Mouse (Mus musculus) midbrain, embryonic 10.5 days (tissue): ENCODE results near the gene Tspan6. TPM values are rescaled to one million over a fixed set of nuclear protein-coding genes. Genes with fewer than 3 reads are reported as not detected.

Experiments
- DNase-seq: peaks from one replicate; pipeline ENCODE4 v3.0.0-alpha.2; 2017; ENCODE audit warnings: low spot score
- H3K27ac ChIP-seq: fragments of 300-500 bp; sonication (generic); replicated peaks from 2 replicates; pipeline ENCODE4 v1.5.1; 2016; ENCODE audit warnings: mild to moderate bottlenecking
- H3K27me3 ChIP-seq: fragments of 300-500 bp; sonication (generic); 2 replicates; pipeline ENCODE4 v1.6.1; 2016; ENCODE audit warnings: low read depth, mild to moderate bottlenecking; ENCODE audit not compliant: poor library complexity, severe bottlenecking
- H3K36me3 ChIP-seq: fragments of 300-500 bp; sonication (generic); 2 replicates; pipeline ENCODE4 v1.6.1; 2016; ENCODE audit warnings: mild to moderate bottlenecking, moderate library complexity
- H3K4me1 ChIP-seq: fragments of 300-500 bp; sonication (generic); 2 replicates; pipeline ENCODE4 v1.6.1; 2016
- H3K4me3 ChIP-seq: fragments of 300-500 bp; sonication (generic); 2 replicates; pipeline ENCODE4 v1.5.1; 2016; ENCODE audit warnings: mild to moderate bottlenecking, moderate library complexity
- H3K9me3 ChIP-seq: fragments of 300-500 bp; sonication (generic); replicated peaks from 2 replicates; pipeline ENCODE4 v1.6.1; 2016; ENCODE audit warnings: mild to moderate bottlenecking
- WGBS: fragments of 180-500 bp; shearing (Covaris S2); methylation state at CpG from one replicate; pipeline ENCODE4 v1.1.7; 2016; 5-methylcytosine and 5-hydroxymethylcytosine counted together
- polyA plus RNA-seq: library from polyadenylated mRNA; unstranded; fragments of >200 nt; fragmentation: Nextera tagmentation; extraction: Ambion mirVana; gene quantifications from 2 replicates; pipeline ENCODE4 v1.2.1, GENCODE M21; 2016

Gene Tspan6
- polyA plus RNA-seq, 1 experiment from 2014 or later = 240 TPM

DNA sequence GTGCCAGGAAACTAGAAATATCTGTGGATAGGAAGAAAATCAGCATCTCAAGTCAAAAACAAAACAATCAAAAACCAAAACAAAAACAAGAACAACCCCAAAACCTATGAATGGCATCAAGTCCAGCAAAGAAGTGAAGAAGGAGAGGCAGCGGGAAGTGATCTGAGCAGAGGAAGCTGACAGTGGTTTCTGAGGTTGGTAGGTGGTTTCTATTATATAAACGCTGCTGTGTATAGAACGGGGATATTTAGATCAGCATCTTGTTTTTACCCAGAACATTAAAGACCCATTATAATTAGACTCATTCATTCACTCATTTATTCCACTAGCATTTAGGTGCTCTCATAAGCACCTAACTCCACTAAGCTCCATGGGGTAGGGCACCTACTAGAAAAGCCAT lies 10.9 kb downstream of the Tspan6 start:
- 96% methylated on average over 3 of the region's 3 CpGs for WGBS
- no peak overlapping the region for H3K4me3 ChIP-seq
- no peaks in the 10 kb centered on the region for H3K9me3 ChIP-seq
- peaks cover 25% of the 10 kb centered on the region for H3K36me3 ChIP-seq
- no peak overlapping the region for H3K27ac ChIP-seq
- H3K27me3 ChIP-seq = peaks cover 5% of the 10 kb centered on the region; the same call in 1 of the 2 replicates
- DNase-seq = no peak
- no peaks in the 10 kb centered on the region for H3K4me1 ChIP-seq

DNA sequence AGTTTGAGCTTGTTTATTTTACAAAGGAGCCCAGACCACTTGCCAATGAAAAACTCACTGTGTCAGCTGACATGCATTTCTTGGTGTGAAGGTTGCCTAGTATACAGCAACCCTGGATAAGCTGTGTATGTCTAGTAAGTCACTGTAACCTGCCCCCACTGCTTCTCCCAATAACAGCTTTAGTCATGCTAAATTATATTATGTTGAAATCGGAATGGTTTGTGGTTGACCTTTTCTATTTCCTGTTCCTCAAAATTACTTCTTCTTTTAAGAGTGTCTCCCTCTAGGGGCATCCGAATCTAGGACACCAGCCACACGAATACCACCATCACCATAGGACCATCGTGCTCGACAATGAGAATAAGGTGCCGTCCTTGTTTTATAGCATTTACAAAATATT lies 28.5 kb downstream of the Tspan6 start:
- no peak for DNase-seq
- WGBS = 85% methylated on average over 6 of the region's 6 CpGs
- H3K27me3 ChIP-seq = peaks cover 5% of the 10 kb centered on the region; the same call in 1 of the 2 replicates
- no peak overlapping the region for H3K4me3 ChIP-seq
- H3K9me3 ChIP-seq = no peaks in the 10 kb centered on the region
- H3K4me1 ChIP-seq = no peaks in the 10 kb centered on the region
- no peak overlapping the region for H3K27ac ChIP-seq
- H3K36me3 ChIP-seq = no peaks in the 10 kb centered on the region

DNA sequence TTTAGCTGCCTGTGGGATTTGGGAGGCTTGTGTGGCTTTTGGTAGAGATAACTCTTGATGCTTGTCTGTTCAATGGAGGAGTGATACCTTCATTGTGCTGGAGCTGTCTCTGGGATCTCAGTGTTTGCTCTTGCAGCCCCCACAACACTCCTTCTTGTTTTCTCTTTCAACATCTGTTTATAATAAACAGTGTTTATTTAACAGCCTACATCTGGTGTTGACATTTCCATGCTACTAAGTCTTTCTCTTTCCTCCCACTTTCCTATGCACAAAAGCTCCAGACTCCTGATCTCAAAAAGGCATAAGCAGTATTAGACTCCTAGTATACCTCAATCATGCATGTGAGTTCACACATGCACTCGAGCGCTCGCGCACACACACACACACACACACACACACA lies 44.6 kb downstream of the Tspan6 start:
- no peak overlapping the region for H3K4me3 ChIP-seq
- H3K4me1 ChIP-seq = no peaks in the 10 kb centered on the region
- no peaks in the 10 kb centered on the region for H3K36me3 ChIP-seq
- DNase-seq = no peak
- no peak overlapping the region for H3K27ac ChIP-seq
- 96% methylated on average over 4 of the region's 4 CpGs for WGBS
- H3K27me3 ChIP-seq = peaks cover 70% of the 10 kb centered on the region
- H3K9me3 ChIP-seq = no peaks in the 10 kb centered on the region

DNA sequence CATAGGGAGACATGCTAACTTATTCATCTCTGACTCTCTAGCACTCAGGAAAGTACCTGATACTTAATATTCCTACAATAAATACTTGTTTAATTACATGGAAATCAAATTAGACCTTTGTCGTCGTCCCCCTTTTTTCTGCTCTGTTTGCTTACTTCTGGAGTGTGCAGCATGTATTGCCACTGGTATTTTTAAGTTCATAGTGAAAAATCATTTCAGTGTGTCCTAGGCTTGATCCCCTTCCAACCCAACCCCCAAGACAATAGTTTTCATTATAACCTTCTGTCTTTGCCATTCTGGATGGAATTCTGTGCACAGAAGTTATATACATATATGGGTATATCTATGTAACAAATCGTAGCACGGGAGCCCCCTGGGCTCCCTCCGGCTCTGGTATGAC lies 47.5 kb downstream of the Tspan6 start, which contains the start of gene Tnmd:
TSS of gene Tnmd (plus strand) at position 301 of the 400 bp plus-strand sequence.
- Histone ChIP-seq H3K4me3 (no peak within 1 kb of the TSS), H3K27ac (no peak within 1 kb of the TSS), H3K36me3 (no peaks in the 10 kb centered on the region), H3K27me3 (peaks cover 56% of the 10 kb centered on the region), H3K4me1 (no peaks in the 10 kb centered on the region), H3K9me3 (no peaks in the 10 kb centered on the region)
- DNase-seq = no peak
- 85% methylated on average over 5 of the region's 5 CpGs for WGBS

Other genes with a start within 250 kb of the Tspan6 start
- 2.2 and 2.6 TPM in 2 replicates for gene Pcdh19, start 209.4 kb downstream of the Tspan6 start, polyA plus RNA-seq
- 0.51 and 1.2 TPM in 2 replicates for gene Tnmd, start 47.4 kb downstream of the Tspan6 start, polyA plus RNA-seq
- gene Srpx2, start 10.0 kb upstream of the Tspan6 start, polyA plus RNA-seq = 1.1 and 1.2 TPM in 2 replicates
- gene Sytl4, start 83.4 kb upstream of the Tspan6 start, polyA plus RNA-seq = 0.86 and 1.3 TPM in 2 replicates
- 63.6 and 67.9 TPM in 2 replicates for gene Cstf2, start 160.8 kb upstream of the Tspan6 start, polyA plus RNA-seq